Mouse (Mus musculus): ENCODE data around the gene Lactb. TPM values are rescaled to one million over a fixed set of nuclear protein-coding genes. Genes with fewer than 3 reads are reported as not detected.

Lactb gene
- polyA plus RNA-seq, 1 experiment from 2014 or later, result 11.9 TPM

- Histone ChIP-seq H3K36me3 (ENCODE audit: control insufficient read depth, insufficient read depth, low read length) (no peaks in the 10 kb centered on the region), H3K4me2 (ENCODE audit: low read depth) (no peak overlapping the region), H3K27ac (ENCODE audit: low read depth, low read length) (no peak overlapping the region), H3K4me3 (ENCODE audit: low read depth, low read length) (no peak overlapping the region), H3K9ac (ENCODE audit: low read length) (no peak overlapping the region), H3K9me3 (ENCODE audit: control insufficient read depth, low read length) (no peaks in the 10 kb centered on the region), H3K27me3 (ENCODE audit: control insufficient read depth, insufficient read depth, low read length) (no peaks in the 10 kb centered on the region), H3K4me1 (ENCODE audit: control insufficient read depth, insufficient read depth, low read length) (peaks cover 6% of the 10 kb centered on the region; the same call in 1 of the 2 replicates)
- DNase-seq (ENCODE audit: low spot score) (no peak), ATAC-seq (ENCODE audit: insufficient read depth, low FRiP score, low TSS enrichment) (no peak)
- WGBS, result 46% methylated on average over 4 of the region's 4 CpGs
Measured at GRCm38 (mm10) chr9:67003656-67004055, 28.4 kb upstream of the Lactb start.

- Histone ChIP-seq H3K9me3 (ENCODE audit: control insufficient read depth, low read length) (no peaks in the 10 kb centered on the region), H3K4me1 (ENCODE audit: control insufficient read depth, insufficient read depth, low read length) (peaks cover 5% of the 10 kb centered on the region; the same call in 1 of the 2 replicates), H3K36me3 (ENCODE audit: control insufficient read depth, insufficient read depth, low read length) (no peaks in the 10 kb centered on the region), H3K9ac (ENCODE audit: low read length) (no peak overlapping the region), H3K27ac (ENCODE audit: low read depth, low read length) (no peak overlapping the region), H3K4me2 (ENCODE audit: low read depth) (no peak overlapping the region), H3K4me3 (ENCODE audit: low read depth, low read length) (no peak overlapping the region), H3K27me3 (ENCODE audit: control insufficient read depth, insufficient read depth, low read length) (no peaks in the 10 kb centered on the region)
- DNase-seq (ENCODE audit: low spot score) (no peak), ATAC-seq (ENCODE audit: insufficient read depth, low FRiP score, low TSS enrichment) (no peak)
- WGBS, result 33% methylated on average over 4 of the region's 4 CpGs
Measured at GRCm38 (mm10) chr9:67003156-67003555, 27.9 kb upstream of the Lactb start.

- Histone ChIP-seq H3K27me3 (ENCODE audit: control insufficient read depth, insufficient read depth, low read length) (no peaks in the 10 kb centered on the region), H3K4me3 (ENCODE audit: low read depth, low read length) (no peak overlapping the region), H3K36me3 (ENCODE audit: control insufficient read depth, insufficient read depth, low read length) (no peaks in the 10 kb centered on the region), H3K4me1 (ENCODE audit: control insufficient read depth, insufficient read depth, low read length) (peaks cover 4% of the 10 kb centered on the region; the same call in 1 of the 2 replicates), H3K9me3 (ENCODE audit: control insufficient read depth, low read length) (no peaks in the 10 kb centered on the region), H3K27ac (ENCODE audit: low read depth, low read length) (no peak overlapping the region), H3K9ac (ENCODE audit: low read length) (no peak overlapping the region), H3K4me2 (ENCODE audit: low read depth) (no peak overlapping the region)
- ATAC-seq (ENCODE audit: insufficient read depth, low FRiP score, low TSS enrichment), result no peak
- DNase-seq (ENCODE audit: low spot score), result no peak
- WGBS, result 77% methylated on average over 4 of the region's 4 CpGs
Measured at GRCm38 (mm10) chr9:67001506-67001905, 26.2 kb upstream of the Lactb start.

- Histone ChIP-seq H3K36me3 (ENCODE audit: control insufficient read depth, insufficient read depth, low read length) (no peaks in the 10 kb centered on the region), H3K9me3 (ENCODE audit: control insufficient read depth, low read length) (no peaks in the 10 kb centered on the region), H3K27ac (ENCODE audit: low read depth, low read length) (no peak overlapping the region), H3K27me3 (ENCODE audit: control insufficient read depth, insufficient read depth, low read length) (no peaks in the 10 kb centered on the region), H3K4me3 (ENCODE audit: low read depth, low read length) (no peak overlapping the region), H3K4me1 (ENCODE audit: control insufficient read depth, insufficient read depth, low read length) (no peaks in the 10 kb centered on the region; the same call in 1 of the 2 replicates), H3K9ac (ENCODE audit: low read length) (no peak overlapping the region), H3K4me2 (ENCODE audit: low read depth) (no peak overlapping the region)
- peak; percentile 87 for DNase-seq (ENCODE audit: low spot score)
- WGBS, result 6% methylated on average over 6 of the region's 6 CpGs
- ATAC-seq (ENCODE audit: insufficient read depth, low FRiP score, low TSS enrichment), result no peak
Measured at GRCm38 (mm10) chr9:67001050-67001449, 25.8 kb upstream of the Lactb start.

- no peaks in the 10 kb centered on the region for H3K9me3 ChIP-seq (ENCODE audit: control insufficient read depth, low read length)
- H3K27ac ChIP-seq (ENCODE audit: low read depth, low read length), result no peak overlapping the region
- WGBS, result 92% methylated on average over 8 of the region's 8 CpGs
- no peak overlapping the region for H3K4me2 ChIP-seq (ENCODE audit: low read depth)
- H3K9ac ChIP-seq (ENCODE audit: low read length), result no peak overlapping the region
- DNase-seq (ENCODE audit: low spot score) (no peak), ATAC-seq (ENCODE audit: insufficient read depth, low FRiP score, low TSS enrichment) (no peak)
- H3K4me1 ChIP-seq (ENCODE audit: control insufficient read depth, insufficient read depth, low read length), result no peaks in the 10 kb centered on the region
- no peaks in the 10 kb centered on the region for H3K36me3 ChIP-seq (ENCODE audit: control insufficient read depth, insufficient read depth, low read length)
- no peak overlapping the region for H3K4me3 ChIP-seq (ENCODE audit: low read depth, low read length)
- H3K27me3 ChIP-seq (ENCODE audit: control insufficient read depth, insufficient read depth, low read length), result no peaks in the 10 kb centered on the region
Measured at GRCm38 (mm10) chr9:66999698-67000097, 24.4 kb upstream of the Lactb start.

- Histone ChIP-seq H3K27me3 (ENCODE audit: control insufficient read depth, insufficient read depth, low read length) (no peaks in the 10 kb centered on the region), H3K4me3 (ENCODE audit: low read depth, low read length) (no peak overlapping the region), H3K4me2 (ENCODE audit: low read depth) (no peak overlapping the region), H3K4me1 (ENCODE audit: control insufficient read depth, insufficient read depth, low read length) (no peaks in the 10 kb centered on the region), H3K36me3 (ENCODE audit: control insufficient read depth, insufficient read depth, low read length) (no peaks in the 10 kb centered on the region), H3K9ac (ENCODE audit: low read length) (no peak overlapping the region), H3K9me3 (ENCODE audit: control insufficient read depth, low read length) (no peaks in the 10 kb centered on the region), H3K27ac (ENCODE audit: low read depth, low read length) (no peak overlapping the region)
- 83% methylated on average over 8 of the region's 8 CpGs for WGBS
- DNase-seq (ENCODE audit: low spot score) (no peak), ATAC-seq (ENCODE audit: insufficient read depth, low FRiP score, low TSS enrichment) (no peak)
Measured at GRCm38 (mm10) chr9:66991750-66992410, 16.6 kb upstream of the Lactb start.

- Histone ChIP-seq H3K36me3 (ENCODE audit: control insufficient read depth, insufficient read depth, low read length) (no peaks in the 10 kb centered on the region), H3K9me3 (ENCODE audit: control insufficient read depth, low read length) (no peaks in the 10 kb centered on the region), H3K4me3 (ENCODE audit: low read depth, low read length) (no peak overlapping the region), H3K4me2 (ENCODE audit: low read depth) (no peak overlapping the region), H3K27me3 (ENCODE audit: control insufficient read depth, insufficient read depth, low read length) (no peaks in the 10 kb centered on the region), H3K27ac (ENCODE audit: low read depth, low read length) (no peak overlapping the region), H3K9ac (ENCODE audit: low read length) (no peak overlapping the region), H3K4me1 (ENCODE audit: control insufficient read depth, insufficient read depth, low read length) (no peaks in the 10 kb centered on the region)
- DNase-seq (ENCODE audit: low spot score) (no peak), ATAC-seq (ENCODE audit: insufficient read depth, low FRiP score, low TSS enrichment) (no peak)
- WGBS, result 71% methylated on average over 9 of the region's 9 CpGs
Measured at GRCm38 (mm10) chr9:66991021-66991749, 15.9 kb upstream of the Lactb start.

- Histone ChIP-seq H3K4me2 (ENCODE audit: low read depth) (no peak overlapping the region), H3K9me3 (ENCODE audit: control insufficient read depth, low read length) (no peaks in the 10 kb centered on the region), H3K9ac (ENCODE audit: low read length) (no peak overlapping the region), H3K27me3 (ENCODE audit: control insufficient read depth, insufficient read depth, low read length) (no peaks in the 10 kb centered on the region), H3K4me1 (ENCODE audit: control insufficient read depth, insufficient read depth, low read length) (no peaks in the 10 kb centered on the region), H3K36me3 (ENCODE audit: control insufficient read depth, insufficient read depth, low read length) (no peaks in the 10 kb centered on the region), H3K27ac (ENCODE audit: low read depth, low read length) (no peak overlapping the region), H3K4me3 (ENCODE audit: low read depth, low read length) (no peak overlapping the region)
- ATAC-seq (ENCODE audit: insufficient read depth, low FRiP score, low TSS enrichment) (no peak), DNase-seq (ENCODE audit: low spot score) (no peak)
- 83% methylated on average over 5 of the region's 5 CpGs for WGBS
Measured at GRCm38 (mm10) chr9:66990046-66990445, 14.8 kb upstream of the Lactb start.

- H3K27me3 ChIP-seq (ENCODE audit: control insufficient read depth, insufficient read depth, low read length), result no peaks in the 10 kb centered on the region
- H3K9me3 ChIP-seq (ENCODE audit: control insufficient read depth, low read length), result no peaks in the 10 kb centered on the region
- ATAC-seq (ENCODE audit: insufficient read depth, low FRiP score, low TSS enrichment) (no peak), DNase-seq (ENCODE audit: low spot score) (no peak)
- no peaks in the 10 kb centered on the region for H3K36me3 ChIP-seq (ENCODE audit: control insufficient read depth, insufficient read depth, low read length)
- H3K27ac ChIP-seq (ENCODE audit: low read depth, low read length), result no peak overlapping the region
- no peak overlapping the region for H3K4me2 ChIP-seq (ENCODE audit: low read depth)
- no peak overlapping the region for H3K4me3 ChIP-seq (ENCODE audit: low read depth, low read length)
- no peaks in the 10 kb centered on the region for H3K4me1 ChIP-seq (ENCODE audit: control insufficient read depth, insufficient read depth, low read length)
- H3K9ac ChIP-seq (ENCODE audit: low read length), result no peak overlapping the region
- 69% methylated on average over 6 of the region's 6 CpGs for WGBS
Measured at GRCm38 (mm10) chr9:66989581-66989980, 14.3 kb upstream of the Lactb start.
